Comparison of ENCODE assay signal across 9 mouse cellular contexts in the genomic region with DNA sequence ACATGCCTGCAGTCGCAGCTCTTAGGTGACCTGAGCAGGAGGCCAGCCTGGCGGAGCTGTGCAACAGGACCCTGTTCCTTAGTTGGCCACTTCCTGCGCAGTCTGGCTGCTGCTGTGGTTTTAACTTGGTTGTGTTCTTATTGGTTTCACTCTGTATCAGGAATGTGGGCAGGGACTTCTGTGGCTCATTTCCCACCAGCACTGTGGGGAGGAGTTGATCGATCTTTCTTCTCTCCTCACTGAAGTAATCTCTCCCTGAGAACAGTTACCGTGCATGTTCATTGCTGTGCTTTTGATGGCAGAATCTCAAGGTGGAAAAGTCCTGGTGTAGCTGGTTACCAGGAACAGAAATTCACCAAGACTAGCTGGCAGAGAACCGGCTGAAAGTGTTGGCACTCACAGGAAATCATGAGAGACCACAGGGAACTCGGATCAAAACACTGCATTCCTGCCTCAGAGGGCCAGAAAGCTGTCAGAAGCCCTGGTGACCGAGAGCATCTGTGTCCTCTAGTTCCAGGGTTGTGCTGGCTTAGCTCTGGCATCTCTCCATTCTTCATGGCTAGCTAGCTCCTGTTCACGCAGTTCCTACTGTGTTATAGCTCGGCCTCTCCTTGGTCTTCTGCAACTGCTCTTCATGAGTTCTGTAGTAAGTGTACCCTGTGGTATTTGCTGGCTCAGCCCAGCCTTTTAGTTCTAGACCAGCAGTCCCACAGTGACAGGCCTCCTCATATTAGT.
DNase-seq lines count a peak whose midpoint lies in the region; ATAC-seq and TF ChIP-seq lines count a peak whose summit lies in the region.
"Had no signal": no experiment of that assay in that cellular context is flagged by ENCODE, and none has a peak within 500 bp of the region (broad histone marks: within the 10 kb centered on the region; RNA-seq: fewer than 3 reads in every experiment).

No protein-coding gene starts in this region.

- no peak for DNase-seq in hindbrain, embryonic 11.5 days (ENCODE audit: low spot score)
- peak; percentile 52 for DNase-seq in Muller cell, postnatal 12 days (ENCODE audit: inconsistent ontology term)
- DNase-seq in heart, postnatal 36 days: peak; percentile 42 to 66
- DNase-seq in limb, embryonic 14.5 days (ENCODE audit: low spot score): peak; percentile 43
- peak; percentile 24 for DNase-seq in ovary, postnatal 14 days (ENCODE audit: low spot score)
- DNase-seq in spleen, adult 18-20 months: no peak

- H3K4me3 ChIP-seq in hindbrain, embryonic 13.5 days: no peak overlapping the region
- H3K4me3 ChIP-seq in hindbrain, embryonic 11.5 days (ENCODE audit: low read depth, low read length): no peak overlapping the region
- H3K4me3 ChIP-seq in limb, embryonic 14.5 days (replicated peaks; ENCODE audit: low read length): no peak overlapping the region

- H3K9ac ChIP-seq in hindbrain, embryonic 13.5 days: no peak overlapping the region
- no peak overlapping the region for H3K9ac ChIP-seq in hindbrain, embryonic 11.5 days (ENCODE audit: low read depth, low read length)
- H3K9ac ChIP-seq in limb, embryonic 14.5 days (ENCODE audit: low read depth, low read length, severe bottlenecking): 0 out of 2 replicates have a peak overlapping the region, but pooled peaks have one; percentile 12
- H3K9ac ChIP-seq: liver, embryonic 14.5 days had no signal

- no peaks in the 10 kb centered on the region for H3K9me3 ChIP-seq in hindbrain, embryonic 13.5 days
- no peaks in the 10 kb centered on the region for H3K9me3 ChIP-seq in hindbrain, embryonic 11.5 days (ENCODE audit: control insufficient read depth, low read length)
- H3K9me3 ChIP-seq in limb, embryonic 14.5 days (ENCODE audit: control insufficient read depth, low read length): no peaks in the 10 kb centered on the region

- H3K36me3 ChIP-seq in hindbrain, embryonic 13.5 days: no peaks in the 10 kb centered on the region
- H3K36me3 ChIP-seq in hindbrain, embryonic 11.5 days (ENCODE audit: control insufficient read depth, insufficient read depth, low read length): no peaks in the 10 kb centered on the region
- no peaks in the 10 kb centered on the region for H3K36me3 ChIP-seq in limb, embryonic 14.5 days (ENCODE audit: control insufficient read depth, insufficient read depth, low read length)

- peak overlapping the region; percentile 12; the same call in 1 of the 2 replicates for H3K27ac ChIP-seq in hindbrain, embryonic 13.5 days
- no peak overlapping the region for H3K27ac ChIP-seq in hindbrain, embryonic 11.5 days (ENCODE audit: low read depth, low read length)
- H3K27ac ChIP-seq in limb, embryonic 14.5 days (replicated peaks; ENCODE audit: low read depth, low read length): peak overlapping the region; percentile 72
- H3K27ac ChIP-seq: liver, embryonic 14.5 days had no signal

- TF ChIP-seq POLR2A in limb, embryonic 14.5 days (IDR thresholded peaks at IDR 0.05; ENCODE audit: borderline replicate concordance, extremely low read depth, insufficient read depth, insufficient read length): no peak

- no peaks in the 10 kb centered on the region for H3K27me3 ChIP-seq in hindbrain, embryonic 13.5 days
- H3K27me3 ChIP-seq in hindbrain, embryonic 11.5 days (ENCODE audit: control insufficient read depth, insufficient read depth, low read length): no peaks in the 10 kb centered on the region
- no peaks in the 10 kb centered on the region for H3K27me3 ChIP-seq in limb, embryonic 14.5 days (ENCODE audit: control insufficient read depth, insufficient read depth, low read length)

- no peak overlapping the region for H3K4me2 ChIP-seq in hindbrain, embryonic 13.5 days
- H3K4me2 ChIP-seq in hindbrain, embryonic 11.5 days (replicated peaks; ENCODE audit: low read depth, low read length): no peak overlapping the region
- peak overlapping the region; percentile 30 for H3K4me2 ChIP-seq in limb, embryonic 14.5 days (replicated peaks; ENCODE audit: low read depth, low read length, severe bottlenecking)

- intact Hi-C loops in heart, postnatal 36 days (cut with DNase I): no loop called here

- ATAC-seq in hindbrain, embryonic 13.5 days (ENCODE audit: low FRiP score): 0 out of 2 replicates have a peak, but pooled peaks have one; percentile 18
- ATAC-seq in hindbrain, embryonic 11.5 days (ENCODE audit: low FRiP score): no peak
- peak; percentile 87 for ATAC-seq in common myeloid progenitor, adult 5-6 weeks (replicated peaks; ENCODE audit: low read depth, poor library complexity, severe bottlenecking)
- peak; percentile 66 for ATAC-seq in limb, embryonic 14.5 days (ENCODE audit: low FRiP score, low read depth)

- peaks cover 17% of the 10 kb centered on the region; the same call in 1 of the 2 replicates for H3K4me1 ChIP-seq in hindbrain, embryonic 13.5 days (replicated peaks)
- H3K4me1 ChIP-seq in hindbrain, embryonic 11.5 days (replicated peaks; ENCODE audit: control insufficient read depth, insufficient read depth, low read length): no peaks in the 10 kb centered on the region
- H3K4me1 ChIP-seq in limb, embryonic 14.5 days (ENCODE audit: control insufficient read depth, insufficient read depth, low read length): peaks cover 16% of the 10 kb centered on the region

- WGBS in hindbrain, embryonic 13.5 days: 74% methylated on average over 10 of the region's 10 CpGs
- 83% methylated on average over 10 of the region's 10 CpGs for WGBS in hindbrain, embryonic 11.5 days
- WGBS in limb, embryonic 14.5 days: 34% methylated on average over 10 of the region's 10 CpGs

Comparison
In these comparisons a context has a peak if more than half of its experiments do, and no peak if none do; other contexts are left out.
1. DNase-seq: peak in Muller cell, postnatal 12 days (single experiment), heart, postnatal 36 days (2 of 2), limb, embryonic 14.5 days (single experiment) and ovary, postnatal 14 days (single experiment); none in hindbrain, embryonic 11.5 days (single experiment) and spleen, adult 18-20 months (0 of 2).